9 mouse cellular contexts compared by ENCODE assay signal in genomic region chr10:81415549-81416310, GRCm38 (mm10). TPM values are rescaled to one million over a fixed set of nuclear protein-coding genes. Genes with fewer than 3 reads are reported as not detected.
DNase-seq lines count a peak whose midpoint lies in the region; ATAC-seq and TF ChIP-seq lines count a peak whose summit lies in the region.
"Had no signal": no experiment of that assay in that cellular context is flagged by ENCODE, and none has a peak within 500 bp of the region (broad histone marks: within the 10 kb centered on the region; RNA-seq: fewer than 3 reads in every experiment).

No protein-coding gene starts in this region.

- no peaks in the 10 kb centered on the region for H3K9me3 ChIP-seq in hindbrain, embryonic 10.5 days
- no peaks in the 10 kb centered on the region for H3K9me3 ChIP-seq in hindbrain, embryonic 14.5 days (ENCODE audit: control insufficient read depth, low read length)
- no peaks in the 10 kb centered on the region for H3K9me3 ChIP-seq in forebrain, embryonic 12.5 days
- no peaks in the 10 kb centered on the region for H3K9me3 ChIP-seq in kidney, embryonic 15.5 days (replicated peaks)
- H3K9me3 ChIP-seq: liver, embryonic 13.5 days had no signal

- WGBS in hindbrain, embryonic 10.5 days, result 64% methylated on average over 17 of the region's 17 CpGs
- 67% methylated on average over 17 of the region's 17 CpGs for WGBS in hindbrain, embryonic 14.5 days
- WGBS in bone marrow, adult 2 months, result 71% methylated on average over 17 of the region's 17 CpGs
- 68% methylated on average over 17 of the region's 17 CpGs for WGBS in forebrain, embryonic 12.5 days
- 63% methylated on average over 17 of the region's 17 CpGs for WGBS in kidney, embryonic 15.5 days

- H3K27ac ChIP-seq in hindbrain, embryonic 10.5 days, result peak overlapping the region; percentile 88
- H3K27ac ChIP-seq in hindbrain, embryonic 14.5 days, result no peak overlapping the region
- H3K27ac ChIP-seq in bone marrow, adult 2 months (ENCODE audit: control insufficient read depth, insufficient read depth, low read depth, low read length, poor library complexity), result 0 out of 2 replicates have a peak overlapping the region, but pooled peaks have one; percentile 72
- peak overlapping the region; percentile 80 for H3K27ac ChIP-seq in forebrain, embryonic 12.5 days
- peak overlapping the region; percentile 86 for H3K27ac ChIP-seq in kidney, embryonic 15.5 days
- H3K27ac ChIP-seq: liver, embryonic 13.5 days had no signal

- H3K36me3 ChIP-seq in hindbrain, embryonic 10.5 days, result peaks cover 6% of the 10 kb centered on the region; the same call in 1 of the 2 replicates
- H3K36me3 ChIP-seq in hindbrain, embryonic 14.5 days (replicated peaks; ENCODE audit: control insufficient read depth, insufficient read depth), result peaks cover 12% of the 10 kb centered on the region; the same call in 1 of the 2 replicates
- H3K36me3 ChIP-seq in forebrain, embryonic 12.5 days (replicated peaks), result 0 out of 2 replicates have a peak, but pooled peaks cover 6% of the 10 kb centered on the region
- H3K36me3 ChIP-seq in kidney, embryonic 15.5 days, result peaks cover 26% of the 10 kb centered on the region
- H3K36me3 ChIP-seq: liver, embryonic 13.5 days had no signal

- no peak overlapping the region for H3K4me2 ChIP-seq in hindbrain, embryonic 14.5 days (replicated peaks)
- H3K4me2 ChIP-seq in forebrain, embryonic 12.5 days, result no peak overlapping the region
- H3K4me2 ChIP-seq in kidney, embryonic 15.5 days, result no peak overlapping the region

- peak overlapping the region; percentile 0; the same call in 1 of the 2 replicates for H3K4me3 ChIP-seq in hindbrain, embryonic 10.5 days
- H3K4me3 ChIP-seq in hindbrain, embryonic 14.5 days (replicated peaks; ENCODE audit: low read length), result no peak overlapping the region
- H3K4me3 ChIP-seq in bone marrow, adult 2 months (replicated peaks; ENCODE audit: control insufficient read depth, low read depth, low read length), result no peak overlapping the region
- H3K4me3 ChIP-seq in forebrain, embryonic 12.5 days (replicated peaks), result no peak overlapping the region
- no peak overlapping the region for H3K4me3 ChIP-seq in kidney, embryonic 15.5 days (replicated peaks)

- TF ChIP-seq CTCF in bone marrow, adult 2 months (IDR thresholded peaks at IDR 0.05; ENCODE audit: control insufficient read depth, insufficient read depth, low read length), result no peak

- no peak for ATAC-seq in hindbrain, embryonic 14.5 days (ENCODE audit: low FRiP score)
- no peak for ATAC-seq in forebrain, embryonic 12.5 days (ENCODE audit: low FRiP score)
- ATAC-seq in kidney, embryonic 15.5 days (replicated peaks; ENCODE audit: low FRiP score), result no peak

- H3K4me1 ChIP-seq in hindbrain, embryonic 10.5 days (replicated peaks), result peaks cover 98% of the 10 kb centered on the region
- H3K4me1 ChIP-seq in hindbrain, embryonic 14.5 days (replicated peaks; ENCODE audit: control insufficient read depth, insufficient read depth, low read length), result peaks cover 41% of the 10 kb centered on the region
- peaks cover 9% of the 10 kb centered on the region for H3K4me1 ChIP-seq in bone marrow, adult 2 months (ENCODE audit: control insufficient read depth, insufficient read depth, low read length)
- H3K4me1 ChIP-seq in forebrain, embryonic 12.5 days, result peaks cover 75% of the 10 kb centered on the region
- peaks cover 93% of the 10 kb centered on the region for H3K4me1 ChIP-seq in kidney, embryonic 15.5 days

- H3K9ac ChIP-seq in hindbrain, embryonic 14.5 days, result no peak overlapping the region
- no peak overlapping the region for H3K9ac ChIP-seq in forebrain, embryonic 12.5 days
- H3K9ac ChIP-seq in kidney, embryonic 15.5 days, result peak overlapping the region; percentile 18; the same call in 1 of the 2 replicates

- DNase-seq in hindbrain, embryonic 10.5 days (ENCODE audit: low spot score), result no peak
- DNase-seq in hindbrain, embryonic 14.5 days (ENCODE audit: low spot score), result no peak
- no peak for DNase-seq in urinary bladder, postnatal 4 days (ENCODE audit: low spot score in 2 of 2)
- no peak for DNase-seq in thymus, postnatal 14 days
- no peak for DNase-seq in embryo, embryonic 11 days
- DNase-seq: liver, embryonic 13.5 days had no signal

- H3K27me3 ChIP-seq in hindbrain, embryonic 10.5 days (ENCODE audit: insufficient read depth, poor library complexity, severe bottlenecking), result peaks cover 47% of the 10 kb centered on the region
- no peaks in the 10 kb centered on the region for H3K27me3 ChIP-seq in hindbrain, embryonic 14.5 days (ENCODE audit: control insufficient read depth, insufficient read depth, low read length)
- peaks cover 11% of the 10 kb centered on the region for H3K27me3 ChIP-seq in forebrain, embryonic 12.5 days
- no peaks in the 10 kb centered on the region for H3K27me3 ChIP-seq in kidney, embryonic 15.5 days

- no peak for TF ChIP-seq POLR2A in bone marrow, adult 2 months (IDR thresholded peaks at IDR 0.05; ENCODE audit: borderline replicate concordance, control insufficient read depth, low read depth, low read length)

RNA-seq across cellular contexts. Expression of gene Smim24, which starts 22.9 kb away (rescaled TPM):
- 2.7 and 3.0 TPM in 2 replicates for polyA plus RNA-seq in hindbrain, embryonic 10.5 days (2016; fragmentation: Nextera tagmentation; extraction: Ambion mirVana)
- 0.84 and 1.3 TPM in 2 replicates for polyA plus RNA-seq in hindbrain, embryonic 14.5 days (2014; fragmentation: Nextera tagmentation; extraction: Ambion mirVana)
- 7.9 and 18.0 TPM in 2 replicates for polyA plus RNA-seq in bone marrow, adult 2 months (2011; ENCODE audit: insufficient read depth, insufficient read length, low replicate concordance, missing spikeins)
- polyA plus RNA-seq in forebrain, embryonic 12.5 days (2016; fragmentation: Nextera tagmentation; extraction: Ambion mirVana), result 1.8 and 2.6 TPM in 2 replicates
- polyA plus RNA-seq in kidney, embryonic 15.5 days (2015; fragmentation: Nextera tagmentation; extraction: Ambion mirVana), result 26.0 and 29.4 TPM in 2 replicates

RNA-seq across cellular contexts. Expression of gene Gm48552, which starts 26.9 kb away (rescaled TPM):
- 1.0 and 2.5 TPM in 2 replicates for polyA plus RNA-seq in hindbrain, embryonic 10.5 days (2016; fragmentation: Nextera tagmentation; extraction: Ambion mirVana)
- polyA plus RNA-seq in hindbrain, embryonic 14.5 days (2014; fragmentation: Nextera tagmentation; extraction: Ambion mirVana), result 1.9 and 2.2 TPM in 2 replicates
- not detected in 2 replicates for polyA plus RNA-seq in bone marrow, adult 2 months (2011; ENCODE audit: insufficient read depth, insufficient read length, low replicate concordance, missing spikeins)
- 1.4 and 2.1 TPM in 2 replicates for polyA plus RNA-seq in forebrain, embryonic 12.5 days (2016; fragmentation: Nextera tagmentation; extraction: Ambion mirVana)
- polyA plus RNA-seq in kidney, embryonic 15.5 days (2015; fragmentation: Nextera tagmentation; extraction: Ambion mirVana), result 1.6 and 2.1 TPM in 2 replicates

RNA-seq across cellular contexts. Expression of gene Gm48551, which starts 31.5 kb away (rescaled TPM):
- 4.0 and 4.8 TPM in 2 replicates for polyA plus RNA-seq in hindbrain, embryonic 10.5 days (2016; fragmentation: Nextera tagmentation; extraction: Ambion mirVana)
- polyA plus RNA-seq in hindbrain, embryonic 14.5 days (2014; fragmentation: Nextera tagmentation; extraction: Ambion mirVana), result 5.5 and 5.7 TPM in 2 replicates
- polyA plus RNA-seq in bone marrow, adult 2 months (2011; ENCODE audit: insufficient read depth, insufficient read length, low replicate concordance, missing spikeins), result 3.4 and 4.3 TPM in 2 replicates
- polyA plus RNA-seq in forebrain, embryonic 12.5 days (2016; fragmentation: Nextera tagmentation; extraction: Ambion mirVana), result 4.2 and 4.6 TPM in 2 replicates
- 2.5 and 4.1 TPM in 2 replicates for polyA plus RNA-seq in kidney, embryonic 15.5 days (2015; fragmentation: Nextera tagmentation; extraction: Ambion mirVana)

RNA-seq across cellular contexts. Expression of gene Dohh, which starts 31.5 kb away (rescaled TPM):
- polyA plus RNA-seq in hindbrain, embryonic 10.5 days (2016; fragmentation: Nextera tagmentation; extraction: Ambion mirVana), result 95.8 and 98.2 TPM in 2 replicates
- 68.9 TPM in 2 replicates for polyA plus RNA-seq in hindbrain, embryonic 14.5 days (2014; fragmentation: Nextera tagmentation; extraction: Ambion mirVana)
- polyA plus RNA-seq in bone marrow, adult 2 months (2011; ENCODE audit: insufficient read depth, insufficient read length, low replicate concordance, missing spikeins), result 14.6 and 23.0 TPM in 2 replicates
- polyA plus RNA-seq in forebrain, embryonic 12.5 days (2016; fragmentation: Nextera tagmentation; extraction: Ambion mirVana), result 68.1 and 68.5 TPM in 2 replicates
- polyA plus RNA-seq in kidney, embryonic 15.5 days (2015; fragmentation: Nextera tagmentation; extraction: Ambion mirVana), result 79.7 and 82.2 TPM in 2 replicates

RNA-seq across cellular contexts. Expression of gene Fzr1, which starts 37.4 kb away (rescaled TPM):
- polyA plus RNA-seq in hindbrain, embryonic 10.5 days (2016; fragmentation: Nextera tagmentation; extraction: Ambion mirVana), result 138 and 143 TPM in 2 replicates
- polyA plus RNA-seq in hindbrain, embryonic 14.5 days (2014; fragmentation: Nextera tagmentation; extraction: Ambion mirVana), result 119 and 125 TPM in 2 replicates
- 126 and 131 TPM in 2 replicates for polyA plus RNA-seq in bone marrow, adult 2 months (2011; ENCODE audit: insufficient read depth, insufficient read length, low replicate concordance, missing spikeins)
- polyA plus RNA-seq in forebrain, embryonic 12.5 days (2016; fragmentation: Nextera tagmentation; extraction: Ambion mirVana), result 145 and 148 TPM in 2 replicates
- 105 and 114 TPM in 2 replicates for polyA plus RNA-seq in kidney, embryonic 15.5 days (2015; fragmentation: Nextera tagmentation; extraction: Ambion mirVana)
